Mouse (Mus musculus): ENCODE measurements around the gene Panx1. TPM values are rescaled to one million over a fixed set of nuclear protein-coding genes. Genes with fewer than 3 reads are reported as not detected.

Panx1 gene
- polyA plus RNA-seq, 2 experiments: 41.7 to 49.5 TPM

- Histone ChIP-seq H3K9me3 (ENCODE audit: control insufficient read depth, low read length) (no peaks in the 10 kb centered on the region), H3K9ac (ENCODE audit: low read depth, low read length, severe bottlenecking) (no peak overlapping the region), H3K36me3 (ENCODE audit: control insufficient read depth, insufficient read depth, low read length) (no peaks in the 10 kb centered on the region), H3K4me2 (replicated peaks; ENCODE audit: low read depth, low read length, severe bottlenecking) (no peak overlapping the region), H3K27me3 (ENCODE audit: control insufficient read depth, insufficient read depth, low read length) (no peaks in the 10 kb centered on the region), H3K4me3 (replicated peaks; ENCODE audit: low read length) (no peak overlapping the region), H3K27ac (replicated peaks; ENCODE audit: low read depth, low read length) (no peak overlapping the region), H3K4me1 (ENCODE audit: control insufficient read depth, insufficient read depth, low read length) (no peaks in the 10 kb centered on the region)
- no peak for TF ChIP-seq POLR2A (IDR thresholded peaks at IDR 0.05; ENCODE audit: borderline replicate concordance, extremely low read depth, insufficient read depth, insufficient read length)
- DNase-seq (ENCODE audit: low spot score) (no peak), ATAC-seq (ENCODE audit: low FRiP score, low read depth) (no peak)
- WGBS: 70% methylated on average over 3 of the region's 3 CpGs
Observed at GRCm38 (mm10) chr9:15027725-15028124, 17.6 kb downstream of the Panx1 start.

DNA sequence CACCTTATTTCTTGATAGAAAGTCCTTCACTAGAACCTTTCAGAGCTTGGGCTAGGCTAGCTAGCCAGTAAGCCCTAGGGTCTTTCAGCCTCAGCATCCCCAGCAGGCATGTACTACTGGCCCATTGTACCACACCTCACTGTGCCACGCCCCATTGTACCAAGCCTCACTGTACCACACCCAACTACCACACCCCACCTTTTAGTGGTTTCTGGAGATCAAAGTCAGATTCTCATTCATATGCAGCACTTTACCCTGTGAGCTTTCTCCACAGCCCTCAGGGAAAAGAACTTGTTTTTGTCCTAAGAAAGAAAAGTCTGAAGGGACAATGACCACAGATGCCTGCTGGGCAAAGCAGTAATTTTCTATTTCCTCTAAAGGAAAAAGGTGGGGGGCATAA lies 22.2 kb downstream of the Panx1 start:
- H3K36me3 ChIP-seq (ENCODE audit: control insufficient read depth, insufficient read depth, low read length): 0 out of 2 replicates have a peak, but pooled peaks cover 4% of the 10 kb centered on the region
- no peak overlapping the region for H3K4me3 ChIP-seq (replicated peaks; ENCODE audit: low read length)
- H3K4me1 ChIP-seq (ENCODE audit: control insufficient read depth, insufficient read depth, low read length): no peaks in the 10 kb centered on the region
- DNase-seq (ENCODE audit: low spot score) (no peak), ATAC-seq (ENCODE audit: low FRiP score, low read depth) (no peak)
- WGBS: 100% methylated on average over 1 of the region's 1 CpGs
- no peak overlapping the region for H3K27ac ChIP-seq (replicated peaks; ENCODE audit: low read depth, low read length)
- no peak for TF ChIP-seq POLR2A (IDR thresholded peaks at IDR 0.05; ENCODE audit: borderline replicate concordance, extremely low read depth, insufficient read depth, insufficient read length)
- no peak overlapping the region for H3K9ac ChIP-seq (ENCODE audit: low read depth, low read length, severe bottlenecking)
- H3K9me3 ChIP-seq (ENCODE audit: control insufficient read depth, low read length): no peaks in the 10 kb centered on the region
- no peak overlapping the region for H3K4me2 ChIP-seq (replicated peaks; ENCODE audit: low read depth, low read length, severe bottlenecking)
- no peaks in the 10 kb centered on the region for H3K27me3 ChIP-seq (ENCODE audit: control insufficient read depth, insufficient read depth, low read length)

GRCm38 (mm10) chr9:15021156-15021555 lies 24.1 kb downstream of the Panx1 start:
- no peak for TF ChIP-seq POLR2A (IDR thresholded peaks at IDR 0.05; ENCODE audit: borderline replicate concordance, extremely low read depth, insufficient read depth, insufficient read length)
- Histone ChIP-seq H3K9ac (ENCODE audit: low read depth, low read length, severe bottlenecking) (no peak overlapping the region), H3K36me3 (ENCODE audit: control insufficient read depth, insufficient read depth, low read length) (0 out of 2 replicates have a peak, but pooled peaks cover 4% of the 10 kb centered on the region), H3K27me3 (ENCODE audit: control insufficient read depth, insufficient read depth, low read length) (no peaks in the 10 kb centered on the region), H3K27ac (replicated peaks; ENCODE audit: low read depth, low read length) (no peak overlapping the region), H3K4me1 (ENCODE audit: control insufficient read depth, insufficient read depth, low read length) (no peaks in the 10 kb centered on the region), H3K4me2 (replicated peaks; ENCODE audit: low read depth, low read length, severe bottlenecking) (no peak overlapping the region), H3K4me3 (replicated peaks; ENCODE audit: low read length) (no peak overlapping the region), H3K9me3 (ENCODE audit: control insufficient read depth, low read length) (no peaks in the 10 kb centered on the region)
- 89% methylated on average over 9 of the region's 9 CpGs for WGBS
- DNase-seq (ENCODE audit: low spot score) (no peak), ATAC-seq (ENCODE audit: low FRiP score, low read depth) (no peak)

DNA sequence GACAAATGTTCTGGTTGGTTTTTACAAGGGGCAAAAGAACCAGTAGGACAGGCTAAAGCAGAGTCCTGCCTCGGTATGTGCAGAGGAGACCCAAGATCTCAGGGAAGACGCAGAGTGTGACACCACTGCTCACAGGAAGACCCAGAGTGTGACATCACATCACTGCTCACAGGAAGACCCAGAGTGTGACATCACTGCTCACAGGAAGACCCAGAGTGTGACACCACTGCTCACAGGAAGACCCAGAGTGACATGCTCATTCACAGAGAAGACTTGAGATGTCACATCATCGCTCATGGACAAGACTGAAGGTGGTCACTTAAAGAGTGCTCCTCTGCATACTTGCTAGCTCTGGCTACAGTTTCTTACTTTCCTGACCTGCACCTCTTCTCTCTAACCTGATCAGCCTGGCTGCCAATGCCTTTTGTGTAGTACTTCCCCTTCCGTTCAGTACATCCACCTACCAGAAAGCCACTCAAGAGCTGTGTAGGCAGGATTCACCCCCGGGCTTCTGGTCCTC lies 24.7 kb downstream of the Panx1 start:
- ATAC-seq (ENCODE audit: low FRiP score, low read depth): no peak
- H3K36me3 ChIP-seq (ENCODE audit: control insufficient read depth, insufficient read depth, low read length): 0 out of 2 replicates have a peak, but pooled peaks cover 4% of the 10 kb centered on the region
- no peak for TF ChIP-seq POLR2A (IDR thresholded peaks at IDR 0.05; ENCODE audit: borderline replicate concordance, extremely low read depth, insufficient read depth, insufficient read length)

GRCm38 (mm10) chr9:15018756-15019131 lies 26.5 kb downstream of the Panx1 start:
- 0 out of 2 replicates have a peak, but pooled peaks cover 4% of the 10 kb centered on the region for H3K36me3 ChIP-seq (ENCODE audit: control insufficient read depth, insufficient read depth, low read length)
- no peak for TF ChIP-seq POLR2A (IDR thresholded peaks at IDR 0.05; ENCODE audit: borderline replicate concordance, extremely low read depth, insufficient read depth, insufficient read length)
- DNase-seq (ENCODE audit: low spot score): no peak
- no peak overlapping the region for H3K4me3 ChIP-seq (replicated peaks; ENCODE audit: low read length)
- H3K4me1 ChIP-seq (ENCODE audit: control insufficient read depth, insufficient read depth, low read length): peaks cover 2% of the 10 kb centered on the region; the same call in 1 of the 2 replicates
- H3K4me2 ChIP-seq (replicated peaks; ENCODE audit: low read depth, low read length, severe bottlenecking): no peak overlapping the region
- H3K9ac ChIP-seq (ENCODE audit: low read depth, low read length, severe bottlenecking): no peak overlapping the region
- H3K27ac ChIP-seq (replicated peaks; ENCODE audit: low read depth, low read length): no peak overlapping the region
- no peaks in the 10 kb centered on the region for H3K9me3 ChIP-seq (ENCODE audit: control insufficient read depth, low read length)
- WGBS: 85% methylated on average over 5 of the region's 5 CpGs
- H3K27me3 ChIP-seq (ENCODE audit: control insufficient read depth, insufficient read depth, low read length): no peaks in the 10 kb centered on the region
- no peak for ATAC-seq (ENCODE audit: low FRiP score, low read depth)

More for the DNA sequence above, 24.7 kb downstream of the Panx1 start:
- H3K27ac ChIP-seq (replicated peaks; ENCODE audit: low read depth, low read length): no peak overlapping the region
- H3K4me2 ChIP-seq (replicated peaks; ENCODE audit: low read depth, low read length, severe bottlenecking): no peak overlapping the region
- H3K9ac ChIP-seq (ENCODE audit: low read depth, low read length, severe bottlenecking): no peak overlapping the region
- 92% methylated on average over 5 of the region's 5 CpGs for WGBS
- no peaks in the 10 kb centered on the region for H3K27me3 ChIP-seq (ENCODE audit: control insufficient read depth, insufficient read depth, low read length)
- H3K4me1 ChIP-seq (ENCODE audit: control insufficient read depth, insufficient read depth, low read length): no peaks in the 10 kb centered on the region
- no peaks in the 10 kb centered on the region for H3K9me3 ChIP-seq (ENCODE audit: control insufficient read depth, low read length)
- no peak overlapping the region for H3K4me3 ChIP-seq (replicated peaks; ENCODE audit: low read length)
- no peak for DNase-seq (ENCODE audit: low spot score)

Data from limb, embryonic 14.5 days (tissue).